In genomic region chr1:119487917-119488590, GRCm38 (mm10) we compare ENCODE assay signal across 16 mouse cellular contexts. TPM values are rescaled to one million over a fixed set of nuclear protein-coding genes. Genes with fewer than 3 reads are reported as not detected.
DNase-seq lines count a peak whose midpoint lies in the region; ATAC-seq lines count a peak whose summit lies in the region.
"Had no signal": no experiment of that assay in that cellular context is flagged by ENCODE, and none has a peak within 500 bp of the region (broad histone marks: within the 10 kb centered on the region; RNA-seq: fewer than 3 reads in every experiment).

No protein-coding gene starts in this region.

- no peak overlapping the region for H3K4me2 ChIP-seq in forebrain, embryonic 16.5 days (ENCODE audit: low read length)
- H3K4me2 ChIP-seq in forebrain, embryonic 14.5 days (ENCODE audit: low read length), result no peak overlapping the region
- no peak overlapping the region for H3K4me2 ChIP-seq in hindbrain, embryonic 16.5 days (ENCODE audit: low read length)
- no peak overlapping the region for H3K4me2 ChIP-seq in hindbrain, embryonic 14.5 days (replicated peaks)
- 0 out of 2 replicates have a peak overlapping the region, but pooled peaks have one; percentile 13 for H3K4me2 ChIP-seq in limb, embryonic 12.5 days
- H3K4me2 ChIP-seq: intestine, embryonic 15.5 days; liver, embryonic 15.5 days had no signal

- no peaks in the 10 kb centered on the region for H3K36me3 ChIP-seq in forebrain, embryonic 16.5 days (ENCODE audit: control insufficient read depth, insufficient read depth)
- no peaks in the 10 kb centered on the region for H3K36me3 ChIP-seq in forebrain, embryonic 14.5 days (ENCODE audit: control insufficient read depth, insufficient read depth, low read length)
- H3K36me3 ChIP-seq in hindbrain, embryonic 16.5 days (ENCODE audit: control insufficient read depth, insufficient read depth, low read length), result no peaks in the 10 kb centered on the region
- no peaks in the 10 kb centered on the region for H3K36me3 ChIP-seq in hindbrain, embryonic 14.5 days (replicated peaks; ENCODE audit: control insufficient read depth, insufficient read depth)
- no peaks in the 10 kb centered on the region for H3K36me3 ChIP-seq in limb, embryonic 12.5 days
- H3K36me3 ChIP-seq: intestine, embryonic 15.5 days; liver, embryonic 15.5 days; midbrain, embryonic 10.5 days had no signal

- no peak for DNase-seq in forebrain, embryonic 14.5 days (ENCODE audit: low spot score)
- DNase-seq in hindbrain, embryonic 14.5 days (ENCODE audit: low spot score), result no peak
- DNase-seq in thymus, postnatal 14 days, result peak; percentile 65
- DNase-seq in spleen, postnatal 36 days (ENCODE audit: low spot score in 2 of 2), result no peak
- no peak for DNase-seq in urinary bladder, postnatal 25 days (ENCODE audit: low spot score)
- DNase-seq: adrenal gland, postnatal 10 days; cerebellum, adult 8-10 months; kidney, postnatal 36 days; lung, postnatal 10 days had no signal

- WGBS in forebrain, embryonic 16.5 days, result 50% methylated on average over 10 of the region's 10 CpGs
- 53% methylated on average over 10 of the region's 10 CpGs for WGBS in forebrain, embryonic 14.5 days
- WGBS in hindbrain, embryonic 16.5 days, result 62% methylated on average over 10 of the region's 10 CpGs
- WGBS in hindbrain, embryonic 14.5 days, result 68% methylated on average over 10 of the region's 10 CpGs
- 46% methylated on average over 10 of the region's 10 CpGs for WGBS in limb, embryonic 12.5 days

- no peaks in the 10 kb centered on the region for H3K27me3 ChIP-seq in forebrain, embryonic 16.5 days (replicated peaks; ENCODE audit: control insufficient read depth, insufficient read depth, low read length)
- no peaks in the 10 kb centered on the region for H3K27me3 ChIP-seq in forebrain, embryonic 14.5 days (replicated peaks; ENCODE audit: control insufficient read depth, insufficient read depth, low read length)
- no peaks in the 10 kb centered on the region for H3K27me3 ChIP-seq in hindbrain, embryonic 16.5 days (replicated peaks; ENCODE audit: control insufficient read depth, insufficient read depth, low read length)
- no peaks in the 10 kb centered on the region for H3K27me3 ChIP-seq in hindbrain, embryonic 14.5 days (ENCODE audit: control insufficient read depth, insufficient read depth, low read length)
- no peaks in the 10 kb centered on the region for H3K27me3 ChIP-seq in limb, embryonic 12.5 days
- H3K27me3 ChIP-seq: intestine, embryonic 15.5 days; liver, embryonic 15.5 days had no signal

- no peaks in the 10 kb centered on the region for H3K9me3 ChIP-seq in forebrain, embryonic 16.5 days (ENCODE audit: control insufficient read depth, low read length)
- H3K9me3 ChIP-seq in forebrain, embryonic 14.5 days (replicated peaks; ENCODE audit: control insufficient read depth, low read length), result no peaks in the 10 kb centered on the region
- H3K9me3 ChIP-seq in hindbrain, embryonic 16.5 days (ENCODE audit: control insufficient read depth, low read length), result no peaks in the 10 kb centered on the region
- no peaks in the 10 kb centered on the region for H3K9me3 ChIP-seq in hindbrain, embryonic 14.5 days (ENCODE audit: control insufficient read depth, low read length)
- H3K9me3 ChIP-seq in limb, embryonic 12.5 days, result no peaks in the 10 kb centered on the region
- H3K9me3 ChIP-seq: intestine, embryonic 15.5 days; liver, embryonic 15.5 days; midbrain, embryonic 10.5 days had no signal

- H3K9ac ChIP-seq in forebrain, embryonic 16.5 days (replicated peaks; ENCODE audit: low read depth, low read length), result no peak overlapping the region
- H3K9ac ChIP-seq in forebrain, embryonic 14.5 days (ENCODE audit: low read length), result no peak overlapping the region
- H3K9ac ChIP-seq in hindbrain, embryonic 16.5 days (ENCODE audit: low read depth, low read length), result no peak overlapping the region
- H3K9ac ChIP-seq in hindbrain, embryonic 14.5 days, result no peak overlapping the region
- H3K9ac ChIP-seq in limb, embryonic 12.5 days (replicated peaks), result no peak overlapping the region
- H3K9ac ChIP-seq: intestine, embryonic 15.5 days; liver, embryonic 15.5 days had no signal

- no peak overlapping the region for H3K4me3 ChIP-seq in forebrain, embryonic 16.5 days (replicated peaks; ENCODE audit: low read length)
- no peak overlapping the region for H3K4me3 ChIP-seq in forebrain, embryonic 14.5 days (ENCODE audit: low read depth, low read length)
- no peak overlapping the region for H3K4me3 ChIP-seq in hindbrain, embryonic 16.5 days (ENCODE audit: low read length)
- no peak overlapping the region for H3K4me3 ChIP-seq in hindbrain, embryonic 14.5 days (replicated peaks; ENCODE audit: low read length)
- H3K4me3 ChIP-seq in limb, embryonic 12.5 days (replicated peaks), result no peak overlapping the region
- H3K4me3 ChIP-seq: intestine, embryonic 15.5 days; liver, embryonic 15.5 days; midbrain, embryonic 10.5 days had no signal

- peaks cover 10% of the 10 kb centered on the region for H3K4me1 ChIP-seq in forebrain, embryonic 16.5 days (replicated peaks; ENCODE audit: control insufficient read depth, insufficient read depth, low read length)
- peaks cover 10% of the 10 kb centered on the region for H3K4me1 ChIP-seq in forebrain, embryonic 14.5 days (ENCODE audit: control insufficient read depth, insufficient read depth, low read length)
- peaks cover 10% of the 10 kb centered on the region for H3K4me1 ChIP-seq in hindbrain, embryonic 16.5 days (ENCODE audit: control insufficient read depth, insufficient read depth, low read depth, low read length)
- H3K4me1 ChIP-seq in hindbrain, embryonic 14.5 days (replicated peaks; ENCODE audit: control insufficient read depth, insufficient read depth, low read length), result no peaks in the 10 kb centered on the region; the same call in 1 of the 2 replicates
- H3K4me1 ChIP-seq in limb, embryonic 12.5 days (replicated peaks), result peaks cover 72% of the 10 kb centered on the region

- 0 out of 2 replicates have a peak, but pooled peaks have one; percentile 32 for ATAC-seq in forebrain, embryonic 16.5 days
- no peak for ATAC-seq in forebrain, embryonic 14.5 days
- no peak for ATAC-seq in hindbrain, embryonic 16.5 days
- no peak for ATAC-seq in hindbrain, embryonic 14.5 days (ENCODE audit: low FRiP score)
- peak; percentile 35; the same call in 1 of the 2 replicates for ATAC-seq in limb, embryonic 12.5 days (ENCODE audit: insufficient number of reproducible peaks, insufficient read depth, low FRiP score, low TSS enrichment, low read depth)
- ATAC-seq: intestine, embryonic 15.5 days had no signal

- H3K27ac ChIP-seq in forebrain, embryonic 16.5 days (ENCODE audit: low read length), result no peak overlapping the region
- H3K27ac ChIP-seq in forebrain, embryonic 14.5 days (ENCODE audit: low read depth, low read length), result no peak overlapping the region
- 0 out of 2 replicates have a peak overlapping the region, but pooled peaks have one; percentile 12 for H3K27ac ChIP-seq in hindbrain, embryonic 16.5 days (ENCODE audit: low read depth, low read length)
- no peak overlapping the region for H3K27ac ChIP-seq in hindbrain, embryonic 14.5 days
- H3K27ac ChIP-seq in limb, embryonic 12.5 days, result peak overlapping the region; percentile 75
- H3K27ac ChIP-seq: intestine, embryonic 15.5 days; liver, embryonic 15.5 days; midbrain, embryonic 10.5 days; stomach, postnatal 0 days had no signal

RNA-seq across cellular contexts. Expression of gene Ralb, which starts 16.5 kb away (rescaled TPM):
- polyA plus RNA-seq in forebrain, embryonic 16.5 days (2015; fragmentation: Nextera tagmentation; extraction: Ambion mirVana), result 47.6 and 54.3 TPM in 2 replicates
- 41.6 and 43.7 TPM in 2 replicates for polyA plus RNA-seq in forebrain, embryonic 14.5 days (2014; fragmentation: Nextera tagmentation; extraction: Ambion mirVana)
- 72.4 and 73.1 TPM in 2 replicates for polyA plus RNA-seq in hindbrain, embryonic 16.5 days (2015; fragmentation: Nextera tagmentation; extraction: Ambion mirVana)
- 57.5 and 62.5 TPM in 2 replicates for polyA plus RNA-seq in hindbrain, embryonic 14.5 days (2014; fragmentation: Nextera tagmentation; extraction: Ambion mirVana)
- 112 TPM in 2 replicates for polyA plus RNA-seq in limb, embryonic 12.5 days (2016; fragmentation: Nextera tagmentation; extraction: Ambion mirVana)

RNA-seq across cellular contexts. Expression of gene Tmem185b, which starts 37.9 kb away (rescaled TPM):
- polyA plus RNA-seq in forebrain, embryonic 16.5 days (2015; fragmentation: Nextera tagmentation; extraction: Ambion mirVana), result 16.8 and 19.4 TPM in 2 replicates
- 19.1 and 21.6 TPM in 2 replicates for polyA plus RNA-seq in forebrain, embryonic 14.5 days (2014; fragmentation: Nextera tagmentation; extraction: Ambion mirVana)
- polyA plus RNA-seq in hindbrain, embryonic 16.5 days (2015; fragmentation: Nextera tagmentation; extraction: Ambion mirVana), result 17.3 and 18.2 TPM in 2 replicates
- 17.8 and 20.8 TPM in 2 replicates for polyA plus RNA-seq in hindbrain, embryonic 14.5 days (2014; fragmentation: Nextera tagmentation; extraction: Ambion mirVana)
- 23.2 and 24.7 TPM in 2 replicates for polyA plus RNA-seq in limb, embryonic 12.5 days (2016; fragmentation: Nextera tagmentation; extraction: Ambion mirVana)

Comparison
In these comparisons a context has a peak if more than half of its experiments do, and no peak if none do; other contexts are left out.
1. ATAC-seq: peak in forebrain, embryonic 16.5 days (single experiment) and limb, embryonic 12.5 days (single experiment); none in forebrain, embryonic 14.5 days (single experiment), hindbrain, embryonic 16.5 days (single experiment) and hindbrain, embryonic 14.5 days (single experiment).
2. H3K27ac ChIP-seq: peak in hindbrain, embryonic 16.5 days (single experiment) and limb, embryonic 12.5 days (single experiment); none in forebrain, embryonic 16.5 days (single experiment), forebrain, embryonic 14.5 days (single experiment) and hindbrain, embryonic 14.5 days (single experiment).